Mouse (Mus musculus) myocyte (in vitro differentiated cells): Measurements from ENCODE around the gene Scamp1.
"Not testable (repeated sequence)": the region's sequence is repeated elsewhere in the genome, so short reads cannot be mapped to it uniquely, and the experiment has no call there.

Source experiments
- POLR2A ChIP-seq: IDR thresholded peaks from one replicate; pipeline ENCODE4 v1.6.1; 2011; ENCODE audit warnings: low read depth, mild to moderate bottlenecking, control low read depth, moderate library complexity; ENCODE audit not compliant: insufficient read length
- POLR2AphosphoS2 ChIP-seq: IDR thresholded peaks from one replicate; pipeline ENCODE4 v1.6.1; 2011; ENCODE audit warnings: low read depth, control low read depth; ENCODE audit not compliant: insufficient read length
- USF1 ChIP-seq: IDR thresholded peaks from one replicate; pipeline ENCODE4 v1.6.1; 2011; ENCODE audit warnings: low read depth, mild to moderate bottlenecking, control low read depth, moderate library complexity

GRCm38 (mm10) chr13:94312812-94313211 is 27.2 kb upstream of the Scamp1 start:
- TF ChIP-seq POLR2AphosphoS2, POLR2A, USF1: not testable (repeated sequence)
